Mouse (Mus musculus): Measurements from ENCODE around the gene Nav2. TPM values are rescaled to one million over a fixed set of nuclear protein-coding genes. Genes with fewer than 3 reads are reported as not detected.

The Nav2 gene
- total and polyA plus RNA-seq, 3 experiments = under 0.01 TPM; not detected in 2

- no peaks in the 10 kb centered on the region for H3K79me2 ChIP-seq (replicated peaks; ENCODE audit: control insufficient read depth, extremely low read depth, insufficient read depth, poor library complexity, severe bottlenecking)
- H3K36me3 ChIP-seq (replicated peaks in 1 of 2; ENCODE audit: control insufficient read depth in 1 of 2, insufficient read depth in 1 of 2, low read length in 1 of 2) = no peaks in the 10 kb centered on the region
- no peak overlapping the region for H3K4me3 ChIP-seq (replicated peaks in 1 of 3; ENCODE audit: low read depth in 2 of 3, low read length in 2 of 3, poor library complexity in 1 of 3)
- in situ Hi-C loops (cut with MboI; ENCODE audit: low pct_ligation_motif_present, low pct_unique_long_range_greater_than_20kb, low sequenced_read_pairs) = loop anchor here (25.0 kb wide), 1 partner anchor 153 kb away; no protein-coding TSS in a partner anchor
- H3K27me3 ChIP-seq (replicated peaks) = peaks cover 95% of the 10 kb centered on the region
- H3K4me2 ChIP-seq (ENCODE audit: insufficient read depth, low read depth, poor library complexity, severe bottlenecking) = no peak overlapping the region
- H3K4me1 ChIP-seq (ENCODE audit: control insufficient read depth in 1 of 2, insufficient read depth in 2 of 2) = no peaks in the 10 kb centered on the region
- TF ChIP-seq NRF1 (IDR thresholded peaks at IDR 0.05; ENCODE audit: low read depth, low read length) (no peak), JUND (conservative IDR thresholded peaks at IDR 0.05; ENCODE audit: low read depth, low read length) (no peak), TCF12 (IDR thresholded peaks at IDR 0.05; ENCODE audit: low read depth, low read length) (no peak), GABPA (IDR thresholded peaks at IDR 0.05; ENCODE audit: insufficient replicate concordance, low read depth, low read length) (no peak), CHD1 (IDR thresholded peaks at IDR 0.05; ENCODE audit: low read depth, low read length) (no peak), HCFC1 (IDR thresholded peaks at IDR 0.05; ENCODE audit: low read depth, low read length) (no peak), E2F4 (IDR thresholded peaks at IDR 0.05; ENCODE audit: insufficient replicate concordance, low read depth, low read length) (no peak), ZMIZ1 (IDR thresholded peaks at IDR 0.05; ENCODE audit: low read depth, low read length) (no peak), MEF2A (IDR thresholded peaks at IDR 0.05; ENCODE audit: borderline replicate concordance, low read depth, low read length) (no peak), SIN3A (IDR thresholded peaks at IDR 0.05; ENCODE audit: low read length) (no peak), SMC3 (IDR thresholded peaks at IDR 0.05; ENCODE audit: low read depth, low read length) (no peak), ETS1 (conservative IDR thresholded peaks at IDR 0.05; ENCODE audit: low read depth, low read length) (no peak), CTCF (conservative IDR thresholded peaks at IDR 0.05 in 1 of 2, IDR thresholded peaks at IDR 0.05 in 1 of 2; ENCODE audit: low read depth in 2 of 2, low read length in 2 of 2) (no peak), IRF4 (IDR thresholded peaks at IDR 0.05; ENCODE audit: low read depth, low read length) (no peak)
- dilution Hi-C loops (cut with MboI; ENCODE audit: extremely low pct_ligation_motif_present, extremely low pct_unique_long_range_greater_than_20kb, low sequenced_read_pairs) = no loop called here
- no peak overlapping the region for H3K9ac ChIP-seq (ENCODE audit: insufficient read depth, low read depth)
- no peaks in the 10 kb centered on the region for H3K9me3 ChIP-seq (replicated peaks; ENCODE audit: low read length)
- H3K27ac ChIP-seq (ENCODE audit: insufficient read depth, low read depth) = no peak overlapping the region
- DNase-seq (ENCODE audit: extremely low read depth) = no peak
Measured at GRCm38 (mm10) chr7:48959316-48959661, 50.8 kb downstream of the Nav2 start.

GRCm38 (mm10) chr7:48960152-48960551 lies 51.6 kb downstream of the Nav2 start:
- no peak for DNase-seq (ENCODE audit: extremely low read depth)
- no peak overlapping the region for H3K27ac ChIP-seq (ENCODE audit: insufficient read depth, low read depth)
- in situ Hi-C loops (cut with MboI; ENCODE audit: low pct_ligation_motif_present, low pct_unique_long_range_greater_than_20kb, low sequenced_read_pairs) = loop anchor here (25.0 kb wide), 1 partner anchor 152 kb away; no protein-coding TSS in a partner anchor
- H3K36me3 ChIP-seq (replicated peaks in 1 of 2; ENCODE audit: control insufficient read depth in 1 of 2, insufficient read depth in 1 of 2, low read length in 1 of 2) = no peaks in the 10 kb centered on the region
- H3K27me3 ChIP-seq (replicated peaks) = peaks cover 95% of the 10 kb centered on the region
- no peak for TF ChIP-seq NELFE (IDR thresholded peaks at IDR 0.05; ENCODE audit: low read depth, low read length)
- no peak for TF ChIP-seq ZKSCAN1 (IDR thresholded peaks at IDR 0.05; ENCODE audit: borderline replicate concordance, low read depth, low read length)
- no peak for TF ChIP-seq MYC (IDR thresholded peaks at IDR 0.05; ENCODE audit: low read depth, low read length)
- no peak for TF ChIP-seq ELF1 (IDR thresholded peaks at IDR 0.05; ENCODE audit: low read depth, low read length)
- no peak for TF ChIP-seq JUND (conservative IDR thresholded peaks at IDR 0.05; ENCODE audit: low read depth, low read length)
- TF ChIP-seq TCF12 (IDR thresholded peaks at IDR 0.05; ENCODE audit: low read depth, low read length) = no peak
- no peak for TF ChIP-seq JUN (IDR thresholded peaks at IDR 0.05; ENCODE audit: insufficient read depth, low read depth, low read length)
- TF ChIP-seq KAT2A (IDR thresholded peaks at IDR 0.05; ENCODE audit: insufficient replicate concordance, low read length) = no peak
- TF ChIP-seq MAZ (IDR thresholded peaks at IDR 0.05; ENCODE audit: low read depth, low read length) = no peak
- H3K4me2 ChIP-seq (ENCODE audit: insufficient read depth, low read depth, poor library complexity, severe bottlenecking) = no peak overlapping the region
- no peaks in the 10 kb centered on the region for H3K9me3 ChIP-seq (replicated peaks; ENCODE audit: low read length)
- H3K9ac ChIP-seq (ENCODE audit: insufficient read depth, low read depth) = no peak overlapping the region
- dilution Hi-C loops (cut with MboI; ENCODE audit: extremely low pct_ligation_motif_present, extremely low pct_unique_long_range_greater_than_20kb, low sequenced_read_pairs) = no loop called here
- H3K4me1 ChIP-seq (ENCODE audit: control insufficient read depth in 1 of 2, insufficient read depth in 2 of 2) = no peaks in the 10 kb centered on the region
- no peaks in the 10 kb centered on the region for H3K79me2 ChIP-seq (replicated peaks; ENCODE audit: control insufficient read depth, extremely low read depth, insufficient read depth, poor library complexity, severe bottlenecking)
- no peak overlapping the region for H3K4me3 ChIP-seq (replicated peaks in 1 of 3; ENCODE audit: low read depth in 2 of 3, low read length in 2 of 3, poor library complexity in 1 of 3)
